Mouse (Mus musculus) testis, postnatal 10 days (tissue): ENCODE measurements around the gene Fgfr2.
A peak's percentile ranks its signal among the peaks of the same experiment; 100 is the strongest.
"Not testable (repeated sequence)": the region's sequence is repeated elsewhere in the genome, so short reads cannot be mapped to it uniquely, and the experiment has no call there.

ENCODE experiments used
- DNase-seq: peaks from one replicate; pipeline ENCODE4 v3.0.0; 2021; ENCODE audit warnings: low spot score

Gene Fgfr2

DNA sequence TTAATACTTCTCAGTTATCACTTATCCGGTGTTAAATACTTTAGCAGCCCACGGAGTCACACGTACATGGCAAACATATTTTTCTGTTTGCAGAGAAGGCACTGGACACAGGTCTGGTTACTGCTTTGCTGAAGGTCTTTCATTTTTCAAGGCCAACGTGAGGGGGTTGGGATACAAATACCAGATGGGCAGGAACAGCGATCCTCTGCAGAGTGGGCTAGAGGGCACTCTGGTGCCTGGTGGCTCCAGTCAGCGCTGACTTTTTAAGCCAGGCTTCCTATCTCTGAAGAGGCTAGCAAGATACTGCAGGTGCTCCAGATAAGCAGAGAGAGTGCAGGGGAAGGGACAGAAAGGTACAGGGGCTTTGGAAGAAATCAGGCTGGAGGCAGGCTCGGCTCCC, 2487.9 kb downstream of the Fgfr2 start:
- DNase-seq, result no peak

DNA sequence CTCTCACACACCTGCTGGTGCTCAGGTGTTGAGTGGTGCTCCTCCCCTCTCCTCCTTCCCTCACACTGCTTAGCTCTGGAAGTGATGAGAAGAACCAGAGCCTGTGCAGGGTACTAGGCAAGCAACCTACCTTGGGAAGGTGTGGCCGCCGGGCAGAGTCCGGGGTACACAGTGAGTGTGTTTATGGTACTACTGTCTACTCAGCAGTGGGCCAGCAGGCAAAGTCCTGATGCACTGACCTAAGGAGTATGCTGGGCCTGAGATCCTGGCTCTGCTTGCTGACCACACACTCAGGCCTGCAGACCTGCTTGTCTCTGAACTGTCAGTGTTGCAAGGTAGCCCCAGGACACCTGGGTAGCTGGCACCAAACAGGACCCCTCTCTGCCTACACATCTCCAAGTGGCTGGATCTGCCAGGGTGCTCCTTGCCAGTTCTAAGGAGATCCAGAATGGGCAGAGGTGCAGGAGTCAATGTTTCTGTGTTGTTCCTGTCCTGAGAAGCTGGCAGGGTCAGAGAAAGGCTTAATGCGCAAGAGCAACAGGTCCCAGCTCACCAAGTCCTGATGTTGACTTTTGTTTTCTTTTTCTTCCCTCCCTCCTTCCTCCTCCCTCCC, 2488.8 kb downstream of the Fgfr2 start:
- no peak for DNase-seq

DNA sequence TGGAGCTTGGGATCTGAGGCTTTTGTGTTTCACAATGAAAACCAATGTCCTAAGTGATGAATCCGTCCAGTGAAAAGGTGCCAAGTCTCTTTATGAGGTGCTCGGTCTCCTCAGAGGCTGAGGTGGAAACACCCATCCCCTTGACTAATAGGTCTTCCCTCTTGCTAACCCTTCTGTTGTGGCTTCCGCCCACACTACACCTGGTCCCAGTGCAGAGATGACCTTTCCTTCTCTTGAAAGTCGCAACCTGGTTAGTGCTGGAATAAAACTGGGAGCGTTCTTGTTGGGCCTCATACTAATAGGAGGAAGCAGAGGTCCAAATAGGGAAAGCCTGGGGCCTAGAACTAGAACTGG, 2490.8 kb downstream of the Fgfr2 start:
- DNase-seq, result no peak

DNA sequence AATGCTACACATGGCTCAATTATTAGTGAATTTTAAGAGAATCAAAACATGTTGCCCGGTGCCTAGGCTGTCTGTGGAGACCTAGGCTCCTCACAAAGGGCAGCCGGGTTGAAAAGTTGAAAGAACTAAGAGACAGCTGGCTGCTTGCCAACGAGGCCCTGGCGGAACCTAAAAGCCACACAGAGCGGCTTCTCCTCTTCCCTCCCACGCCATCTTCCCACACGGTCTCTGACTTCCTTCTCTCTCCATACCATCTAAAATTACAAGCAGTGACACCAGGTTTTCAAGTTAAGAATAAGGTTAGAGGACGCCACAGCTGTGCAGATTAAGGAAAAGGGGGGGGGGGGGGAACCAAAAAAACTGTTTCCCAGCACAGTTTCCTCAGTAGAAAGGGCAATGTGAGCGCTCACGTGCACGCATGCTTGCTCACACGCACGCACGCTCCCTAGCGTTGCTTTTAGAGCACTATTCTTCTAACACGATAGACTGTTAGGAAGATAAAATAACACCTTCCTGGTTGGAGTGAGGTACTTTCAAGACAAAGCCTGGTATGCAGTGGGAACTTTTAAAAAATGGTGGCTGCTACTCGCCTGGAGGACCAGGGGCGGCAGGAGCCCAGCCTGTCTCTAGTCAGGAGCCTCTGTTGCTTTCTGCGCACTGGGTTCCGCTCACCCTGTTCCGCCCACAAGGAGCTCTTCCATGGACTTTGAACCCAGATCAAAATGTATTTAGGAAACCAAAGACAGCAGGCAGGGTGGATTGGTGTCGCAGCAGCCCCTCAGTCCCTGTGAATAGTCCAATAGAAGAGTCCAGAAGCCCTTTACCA, 2491.4 kb downstream of the Fgfr2 start:
- DNase-seq, result peak; percentile 84

DNA sequence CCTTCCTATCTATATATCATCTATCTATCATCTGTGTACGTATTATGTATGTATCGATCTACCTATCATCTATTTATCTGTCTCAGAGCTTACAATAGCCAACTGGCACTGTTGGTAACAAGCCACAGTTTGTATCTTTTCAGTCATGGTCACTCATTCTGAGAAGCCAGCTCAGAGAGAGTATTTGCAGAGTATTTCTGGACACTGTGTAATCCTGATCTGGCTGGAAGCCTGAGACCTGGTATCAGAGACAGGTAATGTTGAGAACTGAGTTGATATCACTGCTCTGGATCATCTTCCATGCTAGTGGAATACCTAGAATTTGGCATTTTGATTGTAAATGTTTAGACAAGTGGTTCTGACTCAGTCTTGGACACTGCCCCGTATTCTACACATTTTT, 2492.2 kb downstream of the Fgfr2 start:
- no peak for DNase-seq

DNA sequence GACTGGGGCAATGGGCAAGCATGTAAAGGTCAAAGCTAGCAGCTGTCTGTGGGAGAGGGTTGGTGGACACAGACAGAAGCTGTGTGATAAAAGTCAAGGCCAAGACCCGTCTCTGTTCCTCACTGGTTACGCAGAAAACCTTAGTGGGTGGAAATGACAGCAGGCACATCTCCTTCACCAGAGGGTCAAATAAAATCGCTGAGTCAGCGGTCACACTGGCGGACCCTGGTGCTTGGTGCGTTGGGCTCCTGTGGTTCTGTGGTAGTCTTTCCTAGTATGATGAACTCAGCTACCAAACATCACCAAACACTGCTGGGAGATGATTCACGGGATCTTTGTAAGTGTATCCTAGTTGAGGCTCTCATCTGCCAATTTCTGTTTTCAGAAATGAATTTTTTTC, 2493.2 kb downstream of the Fgfr2 start:
- DNase-seq, result no peak

DNA sequence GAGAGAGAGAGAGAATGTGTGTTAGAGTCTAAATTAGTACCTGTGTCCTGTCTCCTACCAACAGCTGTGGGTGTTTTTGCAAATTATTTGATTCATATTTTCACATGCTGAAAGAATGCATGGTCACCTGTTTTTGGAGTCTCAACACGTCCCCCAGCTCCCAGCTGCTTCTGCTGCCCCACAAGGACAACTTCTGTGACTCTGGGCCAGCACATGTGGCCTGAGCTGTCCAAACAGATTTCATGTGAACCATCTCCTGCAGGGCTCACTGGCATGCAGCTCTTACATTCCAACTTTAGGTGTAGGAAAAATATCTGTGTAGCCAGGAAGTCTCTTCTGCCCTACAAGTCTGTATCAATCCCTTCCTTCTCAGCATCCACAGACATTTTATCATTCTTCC, 2494.5 kb downstream of the Fgfr2 start:
- DNase-seq, result no peak

DNA sequence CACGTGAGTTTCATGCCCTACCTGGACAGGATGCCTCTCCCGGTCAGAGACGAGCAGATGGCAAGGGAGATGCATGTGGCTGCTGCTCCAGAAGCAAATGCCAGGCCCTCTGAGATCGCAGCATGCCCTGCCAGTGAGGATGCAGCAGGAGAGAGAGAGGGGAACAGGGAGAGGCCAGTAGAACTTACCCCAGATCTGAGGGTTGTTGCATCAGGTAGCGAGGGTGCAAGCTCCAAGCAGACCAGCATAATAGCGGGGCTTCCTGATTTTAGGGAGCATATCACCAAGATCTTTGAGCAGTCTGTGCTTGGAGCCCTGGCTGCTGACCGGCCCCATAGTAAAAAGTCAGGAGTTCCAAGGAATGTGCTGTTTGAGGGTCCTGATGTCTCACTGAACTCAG, 2497.8 kb downstream of the Fgfr2 start:
- no peak for DNase-seq

DNA sequence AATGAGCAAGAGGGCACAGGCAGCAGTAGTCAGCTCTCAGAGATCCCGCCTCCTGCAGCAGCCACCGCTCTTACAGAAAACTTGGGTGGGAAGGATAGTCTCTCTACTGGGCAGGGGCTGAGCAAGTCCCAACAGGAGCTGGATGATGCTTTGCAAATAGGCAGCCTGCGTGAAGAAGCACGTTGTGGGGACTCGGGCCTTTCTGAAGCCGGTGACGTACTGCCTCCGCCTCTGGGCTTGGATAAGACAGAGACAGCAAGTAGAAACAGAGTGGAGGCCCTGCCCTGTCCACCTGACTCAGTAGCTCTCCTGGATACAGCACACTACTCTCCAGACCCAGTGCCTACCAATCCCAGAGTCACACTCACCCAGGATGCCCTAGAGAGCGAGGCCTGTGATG, 2498.9 kb downstream of the Fgfr2 start:
- no peak for DNase-seq

DNA sequence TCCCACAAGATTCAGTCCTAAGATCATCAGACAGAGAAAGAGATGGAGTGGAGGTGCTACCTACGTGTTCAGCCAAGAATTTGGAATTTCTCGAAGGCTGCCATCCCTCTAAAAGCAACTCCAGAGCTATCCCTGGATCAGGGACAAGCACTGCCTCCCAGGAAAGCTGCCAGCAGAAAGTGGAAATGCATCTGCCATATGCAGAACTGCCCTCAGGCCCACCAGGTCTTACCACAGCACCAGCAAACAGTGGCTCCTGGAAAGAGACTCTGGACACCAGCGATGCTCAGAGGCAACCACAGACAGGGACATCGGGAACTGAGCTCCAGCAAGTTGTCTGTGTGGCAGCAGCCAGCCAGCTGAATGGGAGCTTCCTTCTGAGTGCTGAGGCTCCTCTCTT, 2500.8 kb downstream of the Fgfr2 start:
- DNase-seq, result no peak

DNA sequence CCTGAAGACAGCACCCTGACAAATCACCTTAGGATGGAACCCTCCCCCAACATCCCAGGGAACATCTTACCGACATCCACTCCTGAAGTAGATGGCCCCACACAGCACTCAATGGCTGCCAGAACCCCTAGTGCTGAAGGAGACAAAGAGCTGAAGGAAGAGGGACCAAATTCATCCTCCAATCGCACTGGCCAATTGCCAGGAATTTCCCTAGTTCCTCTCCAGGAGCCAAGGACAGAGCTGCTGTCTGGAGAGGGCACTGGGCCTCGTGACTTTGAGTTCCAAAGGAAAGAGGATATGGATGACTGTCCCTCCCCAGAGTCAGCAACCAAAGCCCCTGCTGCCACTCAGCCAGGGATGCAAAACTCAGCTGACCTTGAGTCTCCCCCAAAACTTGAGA, 2501.2 kb downstream of the Fgfr2 start:
- peak; percentile 59 for DNase-seq

DNA sequence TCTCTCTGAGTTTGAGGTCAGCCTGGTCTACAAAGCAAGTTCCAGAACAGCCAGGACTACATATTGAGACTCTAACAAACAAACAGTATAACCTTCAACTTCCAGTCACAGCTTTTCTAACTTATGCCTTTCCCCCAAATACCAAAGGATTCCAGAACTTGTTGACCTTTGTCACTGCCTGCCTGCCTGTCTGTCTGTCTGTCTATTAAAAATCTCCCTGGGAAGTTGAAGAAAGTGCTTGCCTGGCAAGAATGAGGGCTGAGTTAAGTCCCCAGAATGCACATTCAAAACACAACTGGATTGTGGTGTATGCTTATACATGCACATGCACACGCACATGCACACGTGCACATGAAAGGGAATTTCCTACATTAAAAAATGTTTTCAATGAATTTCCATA, 2502.1 kb downstream of the Fgfr2 start:
- DNase-seq, result no peak

DNA sequence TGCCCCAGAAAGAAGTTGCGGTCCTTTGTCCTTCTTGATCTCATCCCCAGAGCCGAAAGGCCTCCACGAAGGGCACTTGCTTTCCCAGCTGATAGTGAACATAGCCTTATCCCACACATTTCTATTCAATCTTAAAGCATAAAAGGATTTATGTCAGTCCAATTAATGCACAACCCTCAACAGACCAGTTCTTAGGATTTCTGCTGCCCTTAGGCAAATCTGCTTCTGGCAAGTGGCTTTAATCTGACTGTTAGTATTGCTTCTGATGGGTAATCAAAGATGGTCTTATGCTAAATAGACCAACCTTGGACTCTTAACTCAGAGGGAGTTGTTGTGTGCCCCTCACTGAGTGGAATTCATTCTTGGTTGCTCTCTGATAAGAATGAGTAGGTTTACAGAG, 2505.6 kb downstream of the Fgfr2 start:
- no peak for DNase-seq

DNA sequence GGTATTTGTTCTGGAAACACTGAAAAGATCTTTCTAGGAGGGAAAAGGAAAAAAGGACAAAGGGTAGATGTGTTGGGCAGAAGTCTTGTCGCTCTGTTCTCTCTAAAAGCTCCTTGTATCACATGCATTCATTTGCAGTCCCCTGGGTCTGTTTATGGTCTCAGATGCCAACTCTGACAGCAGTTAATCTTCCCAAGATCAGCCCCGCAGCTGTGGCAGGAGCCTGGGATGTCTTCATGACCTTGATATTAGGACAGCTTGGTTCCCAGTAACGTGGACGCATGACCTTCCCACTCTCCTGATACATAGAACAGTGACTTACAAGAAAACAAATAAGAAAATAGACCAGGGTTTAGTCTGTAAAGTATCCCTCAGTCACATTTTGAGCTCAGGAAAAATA, 2509.2 kb downstream of the Fgfr2 start:
- DNase-seq, result no peak

DNA sequence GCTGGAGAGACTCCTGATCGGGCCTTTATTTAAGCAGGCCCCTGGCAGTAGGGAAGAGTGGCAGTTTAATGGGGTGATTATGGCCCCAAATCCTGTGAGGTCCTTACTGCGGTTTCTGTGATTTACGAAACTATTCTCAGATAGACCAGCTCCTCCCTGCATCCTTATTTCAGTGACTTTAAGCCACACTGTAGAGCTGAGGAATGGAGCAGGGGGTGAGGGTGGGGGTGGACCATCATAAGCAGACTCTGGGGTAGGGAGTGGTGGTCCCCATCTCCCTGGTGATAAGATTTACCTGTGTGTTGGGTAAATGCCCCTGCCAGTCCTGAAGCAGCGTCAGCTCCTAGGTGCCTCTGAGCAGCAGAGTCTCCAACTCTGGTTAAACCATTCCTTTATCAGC, 2516.2 kb downstream of the Fgfr2 start:
- no peak for DNase-seq

DNA sequence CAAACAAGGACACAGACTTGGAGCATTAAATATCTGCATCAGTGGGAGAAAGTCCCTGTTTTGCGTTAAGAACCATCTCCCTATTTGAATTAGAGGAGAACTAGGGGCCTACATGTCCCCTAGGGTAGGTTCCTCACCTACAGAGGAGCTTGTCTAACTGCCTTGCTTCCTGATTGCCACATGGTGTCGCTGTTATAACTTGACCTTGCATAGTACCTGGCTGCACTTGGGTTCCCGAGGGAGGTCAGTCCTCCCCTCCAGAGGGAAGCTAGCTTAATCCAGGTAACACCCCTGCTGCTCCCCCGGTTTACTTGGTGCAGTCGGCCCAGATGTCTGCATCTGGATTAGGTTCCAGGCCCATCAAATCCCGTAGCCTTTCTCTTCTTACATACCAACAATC, 2518.0 kb downstream of the Fgfr2 start:
- no peak for DNase-seq

DNA sequence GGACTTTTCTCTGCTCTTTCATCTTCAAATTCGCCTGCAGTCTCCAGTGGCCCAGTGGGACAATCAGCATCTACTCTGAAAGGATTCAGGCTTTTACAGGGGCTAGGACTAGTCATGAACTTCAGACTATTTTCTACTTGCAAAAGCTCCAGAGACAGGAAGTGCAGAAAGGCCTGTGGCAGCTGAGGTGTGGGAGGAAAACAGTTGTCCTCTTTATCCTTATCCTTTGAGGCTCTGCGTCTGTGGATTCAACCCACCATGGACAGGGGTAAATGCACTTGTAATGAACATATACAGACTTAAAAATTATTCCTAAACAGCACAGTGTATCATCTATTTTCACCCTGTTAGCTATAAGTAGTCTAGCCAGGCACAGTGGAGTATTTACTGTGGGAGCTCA, 2518.8 kb downstream of the Fgfr2 start:
- DNase-seq, result no peak

DNA sequence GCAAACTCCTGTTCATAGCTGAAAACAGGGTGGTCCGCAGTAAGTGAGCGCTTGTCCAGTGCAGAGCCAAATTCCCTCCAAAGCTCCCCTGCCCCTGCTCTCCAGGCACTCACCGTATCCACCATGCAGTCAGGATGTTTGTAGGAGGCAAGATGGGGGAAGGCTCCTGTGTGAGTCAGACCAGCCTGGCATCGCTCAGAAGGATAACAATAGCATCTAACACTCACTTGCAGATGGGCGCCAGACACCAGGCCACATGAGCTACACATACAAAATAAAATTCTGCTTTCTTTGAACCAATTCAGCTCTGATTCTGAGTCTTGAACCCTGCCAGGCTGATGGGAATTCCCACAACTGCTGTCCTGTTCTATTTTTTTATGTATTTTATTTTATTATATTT, 2519.6 kb downstream of the Fgfr2 start:
- no peak for DNase-seq

DNA sequence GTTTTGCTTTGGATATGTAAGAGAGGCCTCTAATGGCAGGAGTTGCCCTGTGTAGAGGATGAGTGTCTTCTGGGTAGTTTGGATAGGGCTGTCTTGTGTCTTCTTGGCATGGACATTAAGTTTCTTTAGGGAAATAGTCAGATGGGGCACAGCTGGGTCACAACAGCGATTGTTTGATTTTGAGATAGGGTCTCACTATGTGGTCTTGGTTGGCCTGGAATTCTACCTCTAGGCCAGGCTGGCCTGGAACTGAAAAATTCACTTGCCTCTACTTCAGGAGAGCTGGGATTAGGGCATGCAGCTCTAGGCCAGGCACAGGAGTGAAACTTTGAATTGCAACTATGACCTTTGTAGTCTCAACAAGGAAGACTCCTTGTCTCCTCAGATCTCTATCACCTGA, 2520.3 kb downstream of the Fgfr2 start:
- DNase-seq, result no peak

DNA sequence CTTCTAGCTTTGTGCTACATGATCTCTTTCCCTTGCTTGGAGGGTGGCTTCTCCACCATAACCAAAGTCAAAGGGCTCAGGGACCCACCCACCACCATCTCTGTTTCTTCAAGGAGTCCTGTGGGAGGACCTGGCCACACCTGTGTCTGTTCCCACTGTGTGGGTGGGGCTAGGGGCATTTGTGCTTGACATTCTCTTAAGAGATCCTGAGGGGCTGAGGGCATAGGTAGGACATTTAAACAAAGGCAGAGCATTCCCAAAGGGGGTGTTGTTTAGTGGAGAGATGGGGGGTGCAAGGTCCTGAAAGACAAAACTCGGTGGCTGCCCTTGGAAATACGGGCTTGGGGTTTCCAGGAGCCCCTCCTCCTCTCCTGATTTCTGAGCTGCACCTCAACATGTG, 2522.6 kb downstream of the Fgfr2 start:
- no peak for DNase-seq

DNA sequence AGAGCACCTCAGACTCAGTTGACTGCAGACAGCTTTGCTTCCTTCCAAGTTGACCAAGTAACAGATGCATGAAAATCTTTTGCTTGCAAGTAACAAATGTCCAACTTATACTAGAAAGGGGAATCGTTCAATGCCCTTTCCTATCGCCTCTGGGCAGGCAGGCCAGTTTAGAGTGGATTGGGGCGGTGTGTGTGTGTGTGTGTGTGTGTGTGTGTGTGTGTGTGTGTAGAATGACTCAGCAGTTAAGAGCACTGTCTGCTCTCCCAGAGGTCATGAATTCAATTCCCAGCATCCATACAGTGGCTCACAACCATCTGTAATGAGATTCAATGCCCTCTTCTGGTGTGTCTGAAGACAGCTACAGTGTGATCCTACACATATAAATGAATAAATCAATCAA, 2523.1 kb downstream of the Fgfr2 start:
- no peak for DNase-seq

DNA sequence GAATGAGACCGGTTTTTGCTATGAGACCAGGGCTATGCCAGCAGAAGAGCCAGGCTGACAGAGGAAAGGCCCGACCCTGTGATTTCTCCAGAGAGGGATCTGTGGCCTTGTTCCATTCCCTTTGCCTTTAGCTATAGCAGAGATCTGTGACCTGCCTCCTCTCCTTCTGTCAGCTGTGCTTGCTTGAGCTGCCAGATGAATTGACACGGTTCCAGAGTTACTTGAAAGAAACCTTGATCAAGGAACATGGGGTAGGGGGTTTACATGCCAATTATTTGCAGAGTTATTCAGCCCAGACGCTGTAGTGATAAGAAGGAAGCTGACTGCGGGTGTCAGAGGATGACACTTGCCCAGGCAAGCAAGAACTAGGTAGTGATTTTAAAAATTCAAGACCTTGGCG, 2525.6 kb downstream of the Fgfr2 start:
- no peak for DNase-seq

DNA sequence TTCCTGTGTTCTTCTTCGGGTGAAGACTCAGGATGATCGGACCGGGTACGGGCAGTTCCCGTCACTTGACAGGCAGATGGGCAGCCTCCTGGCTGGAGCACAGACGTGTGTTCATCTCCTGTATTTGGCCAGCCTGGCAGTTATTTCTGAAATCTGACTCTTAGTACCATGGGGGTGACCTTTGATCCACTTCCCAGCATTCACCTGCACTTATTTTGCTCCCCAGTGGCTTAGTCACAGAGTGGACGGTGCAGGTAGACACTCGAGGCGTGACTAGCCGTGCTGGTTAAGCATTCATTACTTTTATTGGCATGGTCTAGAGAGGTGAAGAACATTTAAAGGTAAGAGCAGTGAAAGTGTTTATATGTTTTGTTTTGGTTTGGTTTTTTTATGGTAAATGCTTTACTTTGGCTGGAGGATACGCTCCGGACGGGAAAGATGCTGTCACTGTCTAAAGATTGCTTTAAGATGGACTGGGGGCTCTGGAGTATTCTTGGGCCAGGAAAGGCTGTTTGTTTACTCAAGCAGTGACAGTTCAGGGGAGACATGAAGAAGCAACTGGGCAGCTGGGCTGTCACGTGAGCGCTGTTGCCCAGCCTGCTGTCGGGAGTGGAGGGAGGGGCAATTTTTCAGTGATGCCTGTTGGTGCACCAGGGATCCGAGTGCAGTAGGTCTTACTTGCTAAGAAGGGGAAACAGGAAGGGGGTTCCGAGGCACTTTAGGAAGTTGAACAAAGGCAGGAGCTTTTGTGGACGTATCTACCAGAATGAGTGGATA, 2526.9 kb downstream of the Fgfr2 start:
- not testable (repeated sequence) for DNase-seq
